Mouse (Mus musculus) layer of hippocampus, adult 8-10 months (tissue): ENCODE results near the gene Sugp2. TPM values are rescaled to one million over a fixed set of nuclear protein-coding genes. Genes with fewer than 3 reads are reported as not detected.

Source experiments
- DNase-seq, 2 experiments: peaks; one replicate each; pipeline ENCODE4 v3.0.0; 2022; ENCODE audit warnings: low spot score in 2 of 2
- total RNA-seq, 4 experiments: library from RNA; stranded (reverse); gene quantifications; 2 replicates each; pipeline ENCODE4 v1.2.4; 2022

Sugp2 gene
- total RNA-seq, 4 experiments from 2014 or later, result 113 to 141 (median 123) TPM

GRCm38 (mm10) chr8:70279266-70279665 is 45.2 kb downstream of the Sugp2 start:
- no peak for DNase-seq

- peak in 1 of 2 experiments; percentile 37 for DNase-seq
Observed at GRCm38 (mm10) chr8:70281001-70281400, 47.0 kb downstream of the Sugp2 start.

DNA sequence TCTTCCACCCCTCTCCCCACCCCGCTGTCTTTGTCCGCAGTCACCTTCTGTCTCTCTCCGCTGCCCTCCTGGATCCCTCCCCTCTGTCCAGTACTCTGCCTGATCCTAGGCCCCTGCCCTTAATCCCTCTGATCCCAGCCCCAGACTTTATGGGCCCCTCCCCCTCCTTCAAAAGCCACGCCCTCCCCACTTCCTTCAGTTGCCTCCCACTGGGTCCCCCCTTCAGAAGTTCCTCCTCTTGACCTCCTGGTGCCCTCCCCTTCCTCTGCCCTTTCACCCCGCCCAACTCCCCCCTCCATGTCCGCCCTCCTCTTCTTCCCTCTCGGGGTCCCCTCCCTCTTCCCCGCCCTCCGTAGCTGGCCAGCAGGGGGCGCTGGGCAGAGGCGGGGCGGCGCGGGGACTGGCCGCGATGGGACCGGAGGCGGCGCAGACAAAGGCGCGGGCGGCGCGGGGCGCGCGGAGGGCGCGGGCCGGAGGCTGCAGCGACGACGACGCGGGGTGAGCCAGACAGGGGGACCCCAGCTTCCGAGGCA is 48.6 kb downstream of the Sugp2 start, which contains the start of gene Homer3:
Gene Homer3 (plus strand): TSS at position 225 of the 533 bp plus-strand sequence.
- DNase-seq, result peak; percentile 69 to 81

- no peak for DNase-seq
Observed at GRCm38 (mm10) chr8:70283136-70284077, 49.4 kb downstream of the Sugp2 start.

DNA sequence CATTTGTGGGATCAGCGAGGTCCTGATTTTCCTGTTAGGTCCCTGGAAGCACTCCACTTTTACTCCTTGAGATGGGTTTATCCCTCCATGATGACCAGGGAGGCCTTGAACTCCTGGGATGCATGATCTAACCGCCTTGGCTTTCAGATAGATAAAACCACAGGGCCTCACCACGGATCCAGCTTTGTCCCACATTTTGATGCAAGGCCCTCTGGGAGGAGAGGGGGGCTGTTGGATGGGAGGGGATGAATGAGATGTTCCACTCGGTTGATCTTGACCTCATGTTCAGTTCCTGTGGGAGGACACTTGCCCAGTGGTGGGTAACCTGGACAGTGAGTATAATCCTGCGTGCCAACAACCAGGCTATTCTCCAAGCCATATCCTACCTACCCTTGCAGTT is 50.4 kb downstream of the Sugp2 start:
- DNase-seq, result no peak

- no peak for DNase-seq
Observed at GRCm38 (mm10) chr8:70285304-70285703, 51.3 kb downstream of the Sugp2 start.

DNA sequence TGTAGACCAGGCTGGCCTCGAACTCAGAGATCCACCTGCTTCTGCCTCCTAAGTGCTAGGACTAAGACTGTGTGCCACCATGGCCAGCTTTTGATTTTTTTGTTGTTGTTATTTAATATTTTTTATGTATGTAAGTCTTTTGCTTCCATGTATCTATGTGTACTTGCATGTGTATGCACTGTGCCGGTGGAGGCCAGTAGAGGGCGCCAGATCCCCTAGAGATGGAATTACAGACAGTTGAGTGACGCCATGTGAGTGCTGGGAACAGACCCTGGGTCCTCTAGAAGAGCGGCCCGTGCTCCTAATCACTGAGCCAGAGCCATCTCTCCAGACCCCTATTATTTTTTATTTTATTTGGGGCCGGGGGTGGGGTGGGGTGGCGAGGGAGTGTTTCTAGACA is 52.7 kb downstream of the Sugp2 start:
- no peak for DNase-seq

DNA sequence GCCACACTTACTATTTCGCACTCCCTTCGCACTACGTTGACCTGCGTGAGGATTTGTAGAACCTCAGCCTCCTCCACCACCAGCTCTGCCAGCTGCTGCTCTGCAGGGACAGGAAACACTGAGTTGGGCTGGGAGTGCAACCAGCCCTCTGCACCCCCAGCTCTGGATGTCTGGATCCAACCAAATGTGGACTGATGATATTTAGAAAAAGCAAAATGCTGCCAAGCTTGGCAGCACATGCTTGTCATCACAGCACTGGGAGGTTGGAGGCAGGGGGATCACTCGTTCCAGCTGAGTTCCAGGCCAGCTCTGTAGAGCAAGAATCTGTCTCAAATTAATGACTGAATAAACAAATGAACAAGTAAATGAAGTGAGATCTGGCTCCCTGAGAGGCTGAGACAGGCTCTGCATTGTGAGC is 60.0 kb downstream of the Sugp2 start:
- DNase-seq, result peak in 1 of 2 experiments; percentile 49

DNA sequence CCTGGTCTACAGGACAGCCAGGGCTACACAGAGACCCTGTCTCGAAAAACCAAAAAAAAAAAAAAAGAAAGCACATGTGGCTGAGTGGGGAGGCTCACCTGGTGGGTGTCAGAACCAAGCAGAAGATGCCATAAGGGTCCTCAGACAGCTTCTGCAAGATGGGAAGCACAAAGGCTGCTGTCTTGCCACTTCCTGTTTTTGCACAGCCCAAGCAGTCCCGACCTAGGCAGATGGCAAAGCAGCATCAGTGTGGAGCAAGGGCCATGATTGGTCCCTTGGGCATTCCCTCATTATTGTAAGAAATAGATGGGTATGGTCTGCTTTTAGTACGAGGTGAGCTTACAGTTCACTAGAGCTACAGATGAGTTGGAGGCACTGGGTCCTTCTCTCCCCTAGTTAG is 66.9 kb downstream of the Sugp2 start:
- no peak for DNase-seq

- peak; percentile 94 to 96 for DNase-seq
Observed at GRCm38 (mm10) chr8:70302358-70302890, 68.4 kb downstream of the Sugp2 start, which contains the start of the genes Ddx49 and Cope. Gene Ddx49, minus strand, starts transcription at chr8:70302489. Gene Cope, plus strand, starts transcription at chr8:70302518.

- DNase-seq, result no peak
Observed at GRCm38 (mm10) chr8:70302901-70303300, 68.9 kb downstream of the Sugp2 start.

DNA sequence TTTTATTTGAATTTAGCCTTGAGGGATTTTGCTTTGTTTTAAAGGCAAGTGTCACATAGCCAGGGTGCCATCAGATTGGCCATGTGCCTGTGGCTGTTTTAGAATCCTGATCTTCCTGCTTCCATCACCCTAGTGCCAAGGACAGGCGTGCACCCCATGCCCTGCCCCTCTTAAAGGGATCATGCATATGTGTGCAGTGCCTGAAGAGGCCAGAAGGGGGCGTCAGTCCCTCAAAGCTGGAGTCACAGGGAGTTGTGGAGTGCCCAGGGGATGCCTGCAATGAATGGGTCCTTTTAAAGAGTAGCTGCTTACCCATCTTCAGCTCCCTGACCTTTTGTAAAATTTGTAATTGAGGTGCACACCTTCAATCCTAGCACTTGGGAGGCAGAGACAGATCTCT is 75.3 kb downstream of the Sugp2 start:
- no peak for DNase-seq

DNA sequence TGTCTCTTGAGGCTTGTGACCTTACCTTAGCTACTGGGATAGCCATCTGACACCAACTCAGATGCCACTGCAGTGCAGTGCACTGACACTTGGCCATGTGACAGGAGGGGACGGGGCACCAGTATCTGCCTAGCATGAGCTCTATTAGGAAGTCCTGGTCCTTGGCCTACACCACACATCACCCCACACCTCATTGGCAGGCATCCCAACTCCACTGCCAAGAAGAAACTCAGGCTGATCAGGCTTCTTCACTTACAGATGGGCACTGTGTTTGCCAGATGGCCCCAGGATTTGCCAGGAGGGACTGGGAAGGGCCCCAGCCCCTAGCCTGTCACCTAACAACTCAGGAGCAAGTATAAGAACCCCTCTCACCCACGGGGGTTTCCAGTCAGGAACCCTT is 79.4 kb downstream of the Sugp2 start:
- no peak for DNase-seq

- DNase-seq, result peak; percentile 73 to 78
Observed at GRCm38 (mm10) chr8:70315624-70316510, 81.8 kb downstream of the Sugp2 start, which contains the start of gene Cers1. Gene Cers1, plus strand, starts transcription at chr8:70315775.

GRCm38 (mm10) chr8:70316511-70317504 is 82.8 kb downstream of the Sugp2 start:
- DNase-seq, result peak; percentile 89 to 92

DNA sequence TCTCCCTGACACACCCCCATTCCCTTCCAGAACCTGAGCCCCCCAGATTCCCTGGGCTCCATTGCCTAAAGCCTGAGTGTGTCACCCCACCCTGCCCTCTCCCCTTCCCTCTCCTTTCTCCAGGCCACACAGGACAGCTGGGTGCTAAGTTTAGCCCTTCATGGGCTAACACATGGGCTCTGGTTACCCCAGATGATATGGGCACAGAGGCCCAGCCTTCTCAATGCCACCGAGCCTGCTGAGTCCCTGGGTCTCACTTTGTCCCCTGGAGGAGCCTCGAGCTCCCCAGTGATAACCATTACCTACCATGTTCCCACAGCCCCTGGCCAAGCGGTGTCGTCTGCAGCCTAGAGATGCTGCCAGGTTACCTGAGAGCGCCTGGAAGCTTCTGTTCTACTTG is 83.8 kb downstream of the Sugp2 start:
- DNase-seq, result no peak

DNA sequence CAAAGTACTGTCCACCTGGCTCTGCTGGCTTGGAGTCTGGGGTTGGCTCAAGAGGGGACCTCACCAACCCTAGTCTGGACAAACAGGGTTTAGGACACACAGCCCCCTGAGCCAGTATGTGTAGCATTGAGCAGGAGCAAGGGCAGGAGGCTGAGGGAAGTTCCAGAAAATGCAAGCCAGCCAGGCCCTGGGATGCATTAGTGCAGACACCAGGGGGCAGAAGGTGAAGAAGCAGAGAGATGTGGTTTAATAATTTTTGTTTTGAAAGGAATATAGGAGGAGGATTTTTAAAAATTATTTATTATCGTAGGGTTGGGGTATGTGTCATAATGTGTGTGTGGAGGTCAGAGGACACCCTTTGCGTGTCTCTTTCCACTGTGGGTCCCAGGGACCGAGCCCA is 89.7 kb downstream of the Sugp2 start:
- DNase-seq, result no peak

- no peak for DNase-seq
Observed at GRCm38 (mm10) chr8:70327512-70327911, 93.5 kb downstream of the Sugp2 start.

DNA sequence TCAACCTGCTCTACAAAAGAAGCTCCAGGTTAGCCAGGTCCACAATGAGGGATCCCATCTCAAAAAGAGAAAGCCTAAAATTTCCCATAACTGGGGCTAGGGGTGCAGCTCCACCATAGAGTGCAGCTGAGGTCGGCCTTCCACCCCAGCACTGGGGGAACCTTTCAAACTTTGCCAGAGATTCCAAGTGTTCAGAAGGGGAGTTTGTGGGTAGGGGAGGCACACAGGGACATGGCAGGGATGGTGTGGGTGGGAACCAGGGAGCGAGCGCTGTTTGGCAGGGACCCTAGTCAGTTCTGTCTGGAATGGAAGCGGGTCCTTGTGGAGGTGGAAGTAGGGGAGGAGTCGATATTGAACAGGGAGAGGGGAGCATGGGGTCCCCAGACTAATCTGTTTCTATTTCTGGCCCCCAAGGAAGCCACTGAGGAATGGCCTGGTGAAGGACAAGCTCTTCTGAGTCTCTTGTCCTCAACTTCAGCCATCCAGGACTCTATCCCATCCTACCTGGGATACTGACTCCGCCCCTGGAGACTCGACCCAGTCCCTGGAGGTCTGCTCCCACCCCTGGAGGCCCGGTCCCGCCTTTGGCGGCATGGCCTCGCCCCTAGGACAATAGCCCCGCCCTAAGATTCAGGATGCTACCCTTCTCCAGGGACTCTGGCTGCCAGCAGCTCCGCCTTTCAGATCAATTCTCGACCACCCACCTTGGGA is 95.3 kb downstream of the Sugp2 start, which contains the start of gene Gdf1:
Gene Gdf1 (plus strand): TSS at position 694 of the 711 bp plus-strand sequence.
- DNase-seq, result no peak
